Mouse (Mus musculus) lung, postnatal 0 days (tissue): ENCODE measurements at regions not wholly inside any gene's neighbourhood (a gene's known extent, or its start where the extent isn't known, plus 50 kb on each side); places are given as distances from the start of the nearest gene placed in this dataset.

Source experiments
- CTCF ChIP-seq: IDR thresholded peaks from 2 replicates; pipeline ENCODE4 v1.5.1; 2016; ENCODE audit warnings: antibody characterized with exemption, mild to moderate bottlenecking
- EP300 ChIP-seq: IDR thresholded peaks from 2 replicates; pipeline ENCODE4 v1.6.1; 2016; ENCODE audit warnings: antibody characterized with exemption, mild to moderate bottlenecking, control low read depth

- no peak for TF ChIP-seq CTCF
- no peak for TF ChIP-seq EP300
Observed at GRCm38 (mm10) chr5:39806643-39807042, 51.4 kb upstream of the Hs3st1 start.
